Mouse (Mus musculus): ENCODE measurements at regions not wholly inside any gene's neighbourhood (a gene's known extent, or its start where the extent isn't known, plus 50 kb on each side); places are given as distances from the start of the nearest gene placed in this dataset.

DNA sequence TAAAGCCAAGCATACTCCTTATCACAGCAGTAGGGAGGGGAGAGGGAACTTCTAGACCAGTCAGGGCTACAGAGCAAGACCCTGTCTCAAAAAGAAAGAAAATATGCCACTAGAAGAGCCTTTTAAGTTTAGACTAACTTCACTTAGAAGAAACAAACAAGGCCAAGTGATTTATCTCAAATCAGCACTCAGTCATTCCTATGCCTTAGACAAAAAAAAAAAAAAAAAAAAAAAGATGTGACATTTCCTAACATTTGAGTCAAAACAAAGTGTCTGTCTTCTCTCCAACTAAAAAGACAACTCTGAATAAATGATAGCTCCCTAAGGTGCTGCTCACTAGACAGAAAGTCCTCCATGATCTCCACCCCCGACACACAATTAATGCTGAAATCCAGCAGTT, 220.9 kb upstream of the Smim15 start:
- TF ChIP-seq POLR2A (IDR thresholded peaks at IDR 0.05; ENCODE audit: borderline replicate concordance, insufficient read depth, low read length) (no peak), CTCF (IDR thresholded peaks at IDR 0.05; ENCODE audit: borderline replicate concordance, insufficient read depth, low read depth, low read length) (no peak)

All from cerebellum, adult 2 months (tissue).